Mouse (Mus musculus) myocyte (in vitro differentiated cells): ENCODE data around the gene Lingo3. TPM values are rescaled to one million over a fixed set of nuclear protein-coding genes. Genes with fewer than 3 reads are reported as not detected.
"Not testable (repeated sequence)": the region's sequence is repeated elsewhere in the genome, so short reads cannot be mapped to it uniquely, and the experiment has no call there.

Experiments used
- H3K27me3 ChIP-seq: one replicate; pipeline ENCODE4 v1.6.1; 2011; ENCODE audit not compliant: control insufficient read depth, insufficient read depth, insufficient read length
- H3K36me3 ChIP-seq: one replicate; pipeline ENCODE4 v1.6.1; 2011; ENCODE audit not compliant: control insufficient read depth, insufficient read depth
- H3K4me2 ChIP-seq: one replicate; pipeline ENCODE4 v1.6.1; 2011; ENCODE audit warnings: low read depth, control low read depth
- H3K4me3 ChIP-seq: one replicate; pipeline ENCODE4 v1.5.1; 2011; ENCODE audit warnings: mild to moderate bottlenecking, control low read depth, moderate library complexity
- H3K79me2 ChIP-seq: one replicate; pipeline ENCODE4 v1.6.1; 2011; ENCODE audit not compliant: control insufficient read depth, insufficient read depth
- H3ac ChIP-seq: one replicate; pipeline ENCODE4 v1.6.1; 2011; ENCODE audit not compliant: control insufficient read depth, insufficient read length
- CEBPB ChIP-seq: IDR thresholded peaks from 2 replicates; pipeline ENCODE4 v1.6.1; 2011; ENCODE audit warnings: mild to moderate bottlenecking, moderate library complexity; ENCODE audit not compliant: poor library complexity, insufficient read depth, severe bottlenecking
- E2F4 ChIP-seq: IDR thresholded peaks from one replicate; pipeline ENCODE4 v1.6.1; 2011; ENCODE audit warnings: mild to moderate bottlenecking, control low read depth, moderate library complexity; ENCODE audit not compliant: insufficient read depth
- MAX ChIP-seq: IDR thresholded peaks from one replicate; pipeline ENCODE4 v1.6.1; 2011; ENCODE audit warnings: low read depth, mild to moderate bottlenecking, control low read depth
- MYOG ChIP-seq, 3 experiments: IDR thresholded peaks; one replicate each; pipeline ENCODE4 v1.6.1; 2011; ENCODE audit warnings: control low read depth in 2 of 3, low read depth in 2 of 3, mild to moderate bottlenecking in 2 of 3; ENCODE audit not compliant: insufficient read length in 2 of 3, control insufficient read depth in 1 of 3, insufficient read depth in 1 of 3
- POLR2A ChIP-seq: IDR thresholded peaks from one replicate; pipeline ENCODE4 v1.6.1; 2011; ENCODE audit warnings: low read depth, mild to moderate bottlenecking, control low read depth, moderate library complexity; ENCODE audit not compliant: insufficient read length
- POLR2AphosphoS2 ChIP-seq: IDR thresholded peaks from one replicate; pipeline ENCODE4 v1.6.1; 2011; ENCODE audit warnings: low read depth, control low read depth; ENCODE audit not compliant: insufficient read length
- REST ChIP-seq: IDR thresholded peaks from one replicate; pipeline ENCODE4 v1.6.1; 2011; ENCODE audit warnings: mild to moderate bottlenecking, control low read depth, moderate library complexity; ENCODE audit not compliant: insufficient read depth, insufficient read length
- SRF ChIP-seq: IDR thresholded peaks from one replicate; pipeline ENCODE4 v1.6.1; 2011; ENCODE audit warnings: low read depth; ENCODE audit not compliant: control insufficient read depth, insufficient read length
- TCF12 ChIP-seq: IDR thresholded peaks from one replicate; pipeline ENCODE4 v1.6.1; 2011; ENCODE audit warnings: mild to moderate bottlenecking, control low read depth; ENCODE audit not compliant: poor library complexity, insufficient read depth, severe bottlenecking
- TCF3 ChIP-seq: IDR thresholded peaks from one replicate; pipeline ENCODE4 v1.6.1; 2011; ENCODE audit warnings: low read depth, control low read depth; ENCODE audit not compliant: insufficient read length
- USF1 ChIP-seq: IDR thresholded peaks from one replicate; pipeline ENCODE4 v1.6.1; 2011; ENCODE audit warnings: low read depth, mild to moderate bottlenecking, control low read depth, moderate library complexity
- polyA plus RNA-seq: library from polyadenylated mRNA; unstranded; fragments of >200 nt; fragmentation: generic; extraction: Trizol; gene quantifications from one replicate; pipeline ENCODE4 v1.2.1, GENCODE M21; 2012; ENCODE audit warnings: missing spikeins

Lingo3 gene
- polyA plus RNA-seq, 1 experiment, result 0.05 TPM

- Histone ChIP-seq H3K4me3 (no peak overlapping the region), H3K36me3 (no peaks in the 10 kb centered on the region), H3ac (no peak overlapping the region), H3K27me3 (no peaks in the 10 kb centered on the region), H3K79me2 (peaks cover 8% of the 10 kb centered on the region), H3K4me2 (no peak overlapping the region)
- TF ChIP-seq TCF12 (no peak), CEBPB (no peak), TCF3 (no peak), POLR2A (no peak), REST (no peak), MYOG (IDR thresholded peaks at IDR 0.05; ENCODE audit: control insufficient read depth in 1 of 3, insufficient read depth in 1 of 3, insufficient read length in 2 of 3, low read depth in 2 of 3) (no peak), POLR2AphosphoS2 (no peak), MAX (no peak), E2F4 (no peak)
Observed at GRCm38 (mm10) chr10:80822528-80822927, 21.3 kb downstream of the Lingo3 start.

- no peak for TF ChIP-seq E2F4
- no peak for TF ChIP-seq MYOG (IDR thresholded peaks at IDR 0.05; ENCODE audit: control insufficient read depth in 1 of 3, insufficient read depth in 1 of 3, insufficient read length in 2 of 3, low read depth in 2 of 3)
- no peak for TF ChIP-seq TCF12
- no peak for TF ChIP-seq POLR2A
- no peak for TF ChIP-seq POLR2AphosphoS2
- TF ChIP-seq TCF3, result no peak
Observed at GRCm38 (mm10) chr10:80821991-80822390, 21.8 kb downstream of the Lingo3 start.

DNA sequence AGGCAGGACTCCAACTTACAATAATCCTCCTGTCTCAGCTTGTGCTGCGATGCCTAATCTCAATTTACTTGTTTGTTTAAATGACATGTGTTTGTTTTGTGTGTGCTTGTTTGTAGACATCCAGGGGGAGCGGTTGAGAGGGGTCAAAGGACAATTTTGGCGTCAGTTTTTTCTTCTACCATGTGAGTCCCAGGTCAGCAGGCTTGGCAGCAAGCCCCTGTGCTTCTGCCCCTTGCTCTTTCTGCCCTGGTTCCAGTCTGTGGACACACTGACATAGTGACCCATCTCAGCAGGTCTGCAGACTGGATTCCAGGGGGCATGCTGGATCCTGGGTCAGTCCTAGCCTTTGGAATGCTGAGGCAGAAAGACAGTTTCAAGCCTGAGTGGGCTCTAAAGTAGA lies 24.4 kb downstream of the Lingo3 start:
- Histone ChIP-seq H3K36me3 (no peaks in the 10 kb centered on the region), H3ac (no peak overlapping the region), H3K79me2 (no peaks in the 10 kb centered on the region), H3K27me3 (no peaks in the 10 kb centered on the region), H3K4me3 (no peak overlapping the region), H3K4me2 (no peak overlapping the region)
- TF ChIP-seq MYOG (IDR thresholded peaks at IDR 0.05; ENCODE audit: control insufficient read depth in 1 of 3, insufficient read depth in 1 of 3, insufficient read length in 2 of 3, low read depth in 2 of 3) (no peak), TCF12 (no peak), POLR2A (no peak), CEBPB (no peak), E2F4 (no peak), USF1 (no peak), POLR2AphosphoS2 (no peak), REST (no peak)

More at GRCm38 (mm10) chr10:80821991-80822390, 21.8 kb downstream of the Lingo3 start:
- no peak overlapping the region for H3ac ChIP-seq
- H3K36me3 ChIP-seq, result no peaks in the 10 kb centered on the region
- H3K4me2 ChIP-seq, result no peak overlapping the region
- H3K4me3 ChIP-seq, result no peak overlapping the region
- peaks cover 3% of the 10 kb centered on the region for H3K79me2 ChIP-seq
- no peaks in the 10 kb centered on the region for H3K27me3 ChIP-seq

DNA sequence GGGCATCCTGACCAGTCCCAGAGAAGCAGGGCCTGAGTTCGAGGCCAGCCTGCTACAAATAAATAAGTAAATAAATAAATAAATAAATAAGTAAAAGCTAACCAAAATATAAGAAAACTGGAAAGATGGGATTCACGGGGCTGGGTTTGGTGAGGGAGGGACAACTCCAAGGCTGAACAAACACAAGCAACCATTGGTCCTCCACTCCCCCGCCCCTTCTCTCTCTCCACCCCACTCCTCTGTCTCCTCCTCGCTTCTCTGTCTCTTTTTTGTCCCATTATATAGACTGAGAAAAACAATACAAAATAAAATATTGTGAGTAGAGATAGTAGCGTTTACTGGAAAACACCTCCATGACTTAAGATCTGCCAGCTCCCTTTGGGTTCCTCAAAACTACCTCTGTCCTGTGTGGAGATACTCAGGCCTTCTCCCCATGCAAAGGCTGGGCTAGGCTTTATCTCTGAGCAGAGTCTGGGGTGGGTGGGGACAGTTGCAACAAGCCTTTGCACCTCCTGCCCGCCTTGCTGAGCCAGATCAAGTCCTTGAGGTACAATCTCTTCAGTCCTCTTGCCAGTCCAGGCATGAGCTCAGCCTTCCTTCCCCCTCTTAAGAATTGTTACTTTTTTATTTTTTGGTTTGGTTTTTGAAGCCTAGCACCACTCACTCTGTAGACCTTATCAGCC lies 25.1 kb downstream of the Lingo3 start:
- no peaks in the 10 kb centered on the region for H3K36me3 ChIP-seq
- no peaks in the 10 kb centered on the region for H3K27me3 ChIP-seq
- H3K4me3 ChIP-seq, result no peak overlapping the region
- H3K4me2 ChIP-seq, result no peak overlapping the region
- no peak overlapping the region for H3ac ChIP-seq
- TF ChIP-seq CEBPB, result no peak
- no peak for TF ChIP-seq REST
- TF ChIP-seq POLR2A, result no peak
- TF ChIP-seq SRF, result no peak
- no peak for TF ChIP-seq MYOG (IDR thresholded peaks at IDR 0.05; ENCODE audit: control insufficient read depth in 1 of 3, insufficient read depth in 1 of 3, insufficient read length in 2 of 3, low read depth in 2 of 3)
- TF ChIP-seq TCF3, result no peak
- no peak for TF ChIP-seq E2F4
- no peak for TF ChIP-seq POLR2AphosphoS2
- no peak for TF ChIP-seq MAX
- no peaks in the 10 kb centered on the region for H3K79me2 ChIP-seq

DNA sequence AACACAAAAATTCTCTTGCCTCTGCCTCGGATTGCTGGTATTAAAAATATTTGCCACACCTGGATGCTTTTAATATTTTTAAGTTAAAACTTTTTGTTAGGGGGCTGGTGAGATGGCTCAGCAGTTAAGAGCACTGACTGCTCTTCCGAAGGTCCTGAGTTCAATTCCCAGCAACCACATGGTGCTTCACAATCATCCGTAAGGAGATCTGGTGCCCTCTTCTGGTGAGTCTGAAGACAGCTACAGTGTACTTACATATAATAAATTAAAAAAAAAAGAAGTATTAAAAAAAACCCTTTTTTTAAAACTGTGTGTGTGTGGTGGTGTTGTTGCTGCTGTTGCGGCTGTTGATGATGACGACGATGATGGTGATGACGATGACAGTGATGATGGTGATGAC lies 25.9 kb downstream of the Lingo3 start:
- not testable (repeated sequence) for H3K36me3 ChIP-seq, H3K27me3 ChIP-seq, H3K4me2 ChIP-seq, H3K79me2 ChIP-seq, H3K4me3 ChIP-seq, H3ac ChIP-seq

DNA sequence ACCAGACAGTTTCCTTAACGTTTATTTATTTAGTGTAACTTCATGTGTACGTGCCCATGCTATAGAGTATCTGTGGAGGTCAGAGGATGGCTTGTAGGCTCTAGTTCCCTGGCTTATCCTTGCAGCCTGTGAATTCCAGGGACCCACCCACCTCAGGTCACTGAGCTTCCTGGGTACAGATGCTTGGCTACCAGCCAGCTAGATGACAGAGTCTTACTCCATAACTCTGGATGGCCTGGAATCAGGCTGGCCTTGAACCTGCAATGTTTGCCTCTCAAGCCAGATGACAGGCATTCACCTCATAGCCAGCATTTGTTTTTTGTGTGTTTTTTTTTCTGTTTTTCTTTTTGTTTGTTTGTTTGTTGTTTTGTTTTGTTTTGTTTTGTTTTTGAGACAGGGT lies 26.7 kb downstream of the Lingo3 start:
- no peak overlapping the region for H3K4me2 ChIP-seq
- no peaks in the 10 kb centered on the region for H3K36me3 ChIP-seq
- no peak overlapping the region for H3K4me3 ChIP-seq
- no peaks in the 10 kb centered on the region for H3K27me3 ChIP-seq
- H3ac ChIP-seq, result no peak overlapping the region
- no peak for TF ChIP-seq E2F4
- no peak for TF ChIP-seq REST
- TF ChIP-seq CEBPB, result no peak
- TF ChIP-seq POLR2AphosphoS2, result no peak
- TF ChIP-seq USF1, result no peak
- no peaks in the 10 kb centered on the region for H3K79me2 ChIP-seq

GRCm38 (mm10) chr10:80816303-80816702 lies 27.5 kb downstream of the Lingo3 start:
- H3K36me3 ChIP-seq, H3ac ChIP-seq, H3K27me3 ChIP-seq, H3K4me3 ChIP-seq, H3K4me2 ChIP-seq, H3K79me2 ChIP-seq: not testable (repeated sequence)
